Mouse (Mus musculus) heart, adult 2 months (tissue): ENCODE results near the gene Zc3h6. TPM values are rescaled to one million over a fixed set of nuclear protein-coding genes. Genes with fewer than 3 reads are reported as not detected.

Experiments
- DNase-seq, 2 experiments: peaks; one replicate each; pipeline ENCODE4 v3.0.0; 2021
- H3K27ac ChIP-seq: fragments of 200-600 bp; 2 replicates; pipeline ENCODE4 v1.8.1; 2022
- H3K27me3 ChIP-seq: fragments of 200-500 bp; 2 replicates; pipeline ENCODE4 v1.6.1; 2012; ENCODE audit warnings: mild to moderate bottlenecking, low read length, inconsistent platforms, mixed read lengths; ENCODE audit not compliant: control insufficient read depth, insufficient read depth
- H3K36me3 ChIP-seq: fragments of 200-500 bp; 2 replicates; pipeline ENCODE4 v1.6.1; 2012; ENCODE audit warnings: low read length, inconsistent platforms; ENCODE audit not compliant: control insufficient read depth, insufficient read depth
- H3K4me1 ChIP-seq: fragments of 200-500 bp; 2 replicates; pipeline ENCODE4 v1.6.1; 2011; ENCODE audit warnings: low read length; ENCODE audit not compliant: control insufficient read depth, insufficient read depth
- H3K4me3 ChIP-seq: fragments of 200-600 bp; 2 replicates; pipeline ENCODE4 v1.8.1; 2022
- H3K79me2 ChIP-seq: fragments of 200-500 bp; replicated peaks from 2 replicates; pipeline ENCODE4 v1.6.1; 2012; ENCODE audit warnings: mild to moderate bottlenecking, inconsistent platforms, low read length, moderate library complexity, mixed read lengths; ENCODE audit not compliant: control insufficient read depth, insufficient read depth
- H3K9ac ChIP-seq: fragments of 200-500 bp; 2 replicates; pipeline ENCODE4 v1.6.1; 2012; ENCODE audit warnings: low read depth, mild to moderate bottlenecking, control low read depth, inconsistent platforms, low read length, mixed read lengths
- CTCF ChIP-seq: fragments of 200-600 bp; IDR thresholded peaks from 2 replicates; pipeline ENCODE4 v1.8.1; 2022; ENCODE audit warnings: antibody characterized with exemption, mild to moderate bottlenecking, moderate library complexity
- EP300 ChIP-seq: fragments of 200-500 bp; IDR thresholded peaks from 2 replicates; pipeline ENCODE4 v1.6.1; 2011; ENCODE audit warnings: low read depth, low read length, control low read depth; ENCODE audit not compliant: insufficient read depth
- POLR2A ChIP-seq: fragments of 200-500 bp; IDR thresholded peaks from 2 replicates; pipeline ENCODE4 v1.6.1; 2011; ENCODE audit warnings: mild to moderate bottlenecking, low read depth, low read length, control low read depth; ENCODE audit not compliant: insufficient read depth
- WGBS: fragments of 180-500 bp; shearing (Covaris S2); methylation state at CpG from one replicate; pipeline ENCODE4 v1.1.7; 2018; 5-methylcytosine and 5-hydroxymethylcytosine counted together
- intact Hi-C: fragments of 180-260 bp; cut with DNase I; formaldehyde crosslinking; loops from one replicate; pipeline ENCODE4 v1.15.1; 2025
- polyA plus RNA-seq: library from polyadenylated mRNA; depleted of rRNA; stranded (reverse); fragments of >200 nt; gene quantifications from 2 replicates; pipeline ENCODE4 v1.2.3, GENCODE M21; 2012
- total RNA-seq, 2 experiments: library from RNA; stranded (reverse); gene quantifications; 2 replicates each; pipeline ENCODE4 v1.2.3; 2021

Zc3h6 gene
- total and polyA plus RNA-seq, 3 experiments = 1.4 to 4.7 (median 3.1) TPM

- TF ChIP-seq EP300 = 0 out of 2 replicates have a peak, but pooled peaks have one; percentile 9
- TF ChIP-seq POLR2A = peak; percentile 28; the same call in 1 of the 2 replicates
- no peak for TF ChIP-seq CTCF
- H3K27ac ChIP-seq = peak within 1 kb of the TSS; percentile 98
- peaks cover 4% of the 10 kb centered on the region for H3K4me1 ChIP-seq
- intact Hi-C loops = loop anchor here (1.0 to 5.0 kb wide), 4 partner anchors 24 to 329 kb away; partner anchors contain the start of genes Chchd5, Ckap2l, Ttl and Zc3h8
- WGBS = 4% methylated on average over 80 of the region's 80 CpGs
- peak within 1 kb of the TSS; percentile 99 for H3K4me3 ChIP-seq
- no peaks in the 10 kb centered on the region for H3K79me2 ChIP-seq
- no peaks in the 10 kb centered on the region; the same call in none of the 2 replicates for H3K36me3 ChIP-seq
- peak within 1 kb of the TSS; percentile 97 for H3K9ac ChIP-seq
- peak; percentile 88 for DNase-seq
- no peaks in the 10 kb centered on the region for H3K27me3 ChIP-seq
Observed at GRCm38 (mm10) chr2:128967661-128968441, 649 bp downstream of the Zc3h6 start, which contains the start of gene Gm10762. TSS of gene Gm10762 (minus strand) at chr2:128967725.

GRCm38 (mm10) chr2:128968475-128969083, 1.4 kb downstream of the Zc3h6 start:
- peak overlapping the region; percentile 98 for H3K27ac ChIP-seq

GRCm38 (mm10) chr2:128972301-128972700, 5.1 kb downstream of the Zc3h6 start:
- Histone ChIP-seq H3K27me3 (no peaks in the 10 kb centered on the region), H3K36me3 (no peaks in the 10 kb centered on the region; the same call in none of the 2 replicates), H3K4me1 (peaks cover 2% of the 10 kb centered on the region), H3K9ac (no peak overlapping the region), H3K27ac (peak overlapping the region; percentile 39), H3K79me2 (no peaks in the 10 kb centered on the region; the same call in 1 of the 2 replicates), H3K4me3 (no peak overlapping the region)
- no peak for DNase-seq
- TF ChIP-seq EP300 (no peak), POLR2A (no peak), CTCF (no peak)
- intact Hi-C loops = no loop called here

More at GRCm38 (mm10) chr2:128968475-128969083, 1.4 kb downstream of the Zc3h6 start:
- H3K9ac ChIP-seq = no peak overlapping the region
- H3K4me1 ChIP-seq = peaks cover 4% of the 10 kb centered on the region
- no peaks in the 10 kb centered on the region for H3K27me3 ChIP-seq
- DNase-seq = no peak
- intact Hi-C loops = loop anchor here (5.0 kb wide), 3 partner anchors 99 to 329 kb away; partner anchors contain the start of genes Chchd5, Ckap2l and Ttl
- TF ChIP-seq EP300 (no peak), CTCF (no peak), POLR2A (no peak)
- no peaks in the 10 kb centered on the region; the same call in 1 of the 2 replicates for H3K79me2 ChIP-seq
- H3K4me3 ChIP-seq = peak overlapping the region; percentile 99
- H3K36me3 ChIP-seq = no peaks in the 10 kb centered on the region; the same call in none of the 2 replicates

GRCm38 (mm10) chr2:128975572-128975971, 8.4 kb downstream of the Zc3h6 start:
- intact Hi-C loops = no loop called here
- no peaks in the 10 kb centered on the region; the same call in 1 of the 2 replicates for H3K79me2 ChIP-seq

GRCm38 (mm10) chr2:128984746-128985145, 17.5 kb downstream of the Zc3h6 start:
- no peak overlapping the region for H3K9ac ChIP-seq
- TF ChIP-seq POLR2A (no peak), CTCF (no peak), EP300 (no peak)
- no peak overlapping the region for H3K27ac ChIP-seq
- 92% methylated on average over 3 of the region's 3 CpGs for WGBS
- no peaks in the 10 kb centered on the region for H3K4me1 ChIP-seq
- H3K4me3 ChIP-seq = no peak overlapping the region
- H3K79me2 ChIP-seq = no peaks in the 10 kb centered on the region
- H3K27me3 ChIP-seq = no peaks in the 10 kb centered on the region
- H3K36me3 ChIP-seq = no peaks in the 10 kb centered on the region
- intact Hi-C loops = no loop called here
- no peak for DNase-seq

More at GRCm38 (mm10) chr2:128975572-128975971, 8.4 kb downstream of the Zc3h6 start:
- H3K27me3 ChIP-seq = no peaks in the 10 kb centered on the region
- DNase-seq = no peak
- no peaks in the 10 kb centered on the region; the same call in none of the 2 replicates for H3K36me3 ChIP-seq
- no peak overlapping the region for H3K4me3 ChIP-seq
- no peak overlapping the region for H3K27ac ChIP-seq
- WGBS = 84% methylated on average over 4 of the region's 4 CpGs
- peaks cover 2% of the 10 kb centered on the region for H3K4me1 ChIP-seq
- TF ChIP-seq CTCF = no peak
- TF ChIP-seq POLR2A = no peak
- no peak for TF ChIP-seq EP300
- no peak overlapping the region for H3K9ac ChIP-seq

- no peak for DNase-seq
- intact Hi-C loops = loop anchor here (5.0 kb wide), 3 partner anchors 58 to 252 kb away; no protein-coding TSS in a partner anchor
- H3K9ac ChIP-seq = no peak overlapping the region
- no peaks in the 10 kb centered on the region for H3K4me1 ChIP-seq
- no peak overlapping the region for H3K27ac ChIP-seq
- TF ChIP-seq POLR2A (no peak), EP300 (no peak), CTCF (no peak)
- no peaks in the 10 kb centered on the region for H3K79me2 ChIP-seq
- no peaks in the 10 kb centered on the region for H3K27me3 ChIP-seq
- H3K36me3 ChIP-seq = no peaks in the 10 kb centered on the region
- H3K4me3 ChIP-seq = no peak overlapping the region
Observed at GRCm38 (mm10) chr2:129004872-129005271, 37.7 kb downstream of the Zc3h6 start.
